Mouse (Mus musculus): ENCODE measurements around the gene Opcml.

GRCm38 (mm10) chr9:28731811-28732602 is 941.4 kb downstream of the Opcml start:
- TF ChIP-seq CTCF (IDR thresholded peaks at IDR 0.05; ENCODE audit: low read depth) (no peak), EP300 (IDR thresholded peaks at IDR 0.05; ENCODE audit: low read depth) (no peak)
